8 mouse cellular contexts compared by ENCODE assay signal in genomic region chr5:41884563-41884962, GRCm38 (mm10). TPM values are rescaled to one million over a fixed set of nuclear protein-coding genes. Genes with fewer than 3 reads are reported as not detected.
DNase-seq lines count a peak whose midpoint lies in the region; ATAC-seq and TF ChIP-seq lines count a peak whose summit lies in the region.

No protein-coding gene starts in this region.

- intact Hi-C loops in left cerebral cortex, postnatal 14 days (cut with DNase I), result loop anchor here (10.0 kb wide), 2 partner anchors 1350 to 1750 kb away; partner anchors contain the start of gene Cpeb2

- TF ChIP-seq CTCF in intestine, postnatal 0 days (IDR thresholded peaks at IDR 0.05; ENCODE audit: low read depth), result peak; percentile 84

- ATAC-seq in midbrain, embryonic 13.5 days, result no peak
- ATAC-seq in intestine, postnatal 0 days, result no peak
- ATAC-seq in midbrain, embryonic 16.5 days, result peak; percentile 55; the same call in 1 of the 2 replicates

- H3K36me3 ChIP-seq in midbrain, embryonic 10.5 days, result no peaks in the 10 kb centered on the region
- no peaks in the 10 kb centered on the region for H3K36me3 ChIP-seq in midbrain, embryonic 13.5 days
- no peaks in the 10 kb centered on the region for H3K36me3 ChIP-seq in intestine, postnatal 0 days (ENCODE audit: control insufficient read depth, insufficient read depth)
- no peaks in the 10 kb centered on the region for H3K36me3 ChIP-seq in midbrain, embryonic 16.5 days (ENCODE audit: control insufficient read depth, insufficient read depth, low read length)

- H3K4me1 ChIP-seq in midbrain, embryonic 10.5 days, result no peaks in the 10 kb centered on the region
- peaks cover 8% of the 10 kb centered on the region for H3K4me1 ChIP-seq in midbrain, embryonic 13.5 days (replicated peaks)
- H3K4me1 ChIP-seq in intestine, postnatal 0 days (replicated peaks; ENCODE audit: control insufficient read depth, insufficient read depth, low read length), result no peaks in the 10 kb centered on the region
- H3K4me1 ChIP-seq in midbrain, embryonic 16.5 days (ENCODE audit: control insufficient read depth, insufficient read depth, low read length), result peaks cover 4% of the 10 kb centered on the region; the same call in 1 of the 2 replicates

- no peak overlapping the region for H3K27ac ChIP-seq in midbrain, embryonic 10.5 days (replicated peaks)
- H3K27ac ChIP-seq in midbrain, embryonic 13.5 days, result no peak overlapping the region
- H3K27ac ChIP-seq in intestine, postnatal 0 days (ENCODE audit: low read depth, low read length), result no peak overlapping the region
- H3K27ac ChIP-seq in midbrain, embryonic 16.5 days (ENCODE audit: low read length), result no peak overlapping the region

- no peak overlapping the region for H3K4me3 ChIP-seq in midbrain, embryonic 10.5 days
- H3K4me3 ChIP-seq in midbrain, embryonic 13.5 days (replicated peaks), result no peak overlapping the region
- H3K4me3 ChIP-seq in intestine, postnatal 0 days (ENCODE audit: low read depth, low read length), result no peak overlapping the region
- H3K4me3 ChIP-seq in midbrain, embryonic 16.5 days (ENCODE audit: low read depth, low read length), result no peak overlapping the region

- H3K9me3 ChIP-seq in midbrain, embryonic 10.5 days (replicated peaks), result no peaks in the 10 kb centered on the region
- no peaks in the 10 kb centered on the region for H3K9me3 ChIP-seq in midbrain, embryonic 13.5 days
- H3K9me3 ChIP-seq in intestine, postnatal 0 days (ENCODE audit: control insufficient read depth), result no peaks in the 10 kb centered on the region
- H3K9me3 ChIP-seq in midbrain, embryonic 16.5 days (replicated peaks; ENCODE audit: control insufficient read depth, low read length, poor library complexity, severe bottlenecking), result no peaks in the 10 kb centered on the region

- no peaks in the 10 kb centered on the region for H3K27me3 ChIP-seq in midbrain, embryonic 10.5 days (ENCODE audit: low read depth, poor library complexity, severe bottlenecking)
- H3K27me3 ChIP-seq in midbrain, embryonic 13.5 days, result no peaks in the 10 kb centered on the region
- no peaks in the 10 kb centered on the region for H3K27me3 ChIP-seq in intestine, postnatal 0 days (replicated peaks; ENCODE audit: control insufficient read depth, insufficient read depth, low read length)
- no peaks in the 10 kb centered on the region; the same call in 1 of the 2 replicates for H3K27me3 ChIP-seq in midbrain, embryonic 16.5 days (ENCODE audit: control insufficient read depth, insufficient read depth, low read depth, low read length)

- H3K9ac ChIP-seq in midbrain, embryonic 13.5 days (replicated peaks), result no peak overlapping the region
- no peak overlapping the region for H3K9ac ChIP-seq in intestine, postnatal 0 days (ENCODE audit: low read depth, low read length)
- H3K9ac ChIP-seq in midbrain, embryonic 16.5 days (ENCODE audit: low read depth, low read length), result no peak overlapping the region

- WGBS in midbrain, embryonic 10.5 days, result 25% methylated on average over 12 of the region's 12 CpGs
- WGBS in midbrain, embryonic 13.5 days, result 26% methylated on average over 12 of the region's 12 CpGs
- WGBS in intestine, postnatal 0 days, result 19% methylated on average over 12 of the region's 12 CpGs
- 25% methylated on average over 12 of the region's 12 CpGs for WGBS in midbrain, embryonic 16.5 days

- H3K4me2 ChIP-seq in midbrain, embryonic 13.5 days (replicated peaks), result no peak overlapping the region
- no peak overlapping the region for H3K4me2 ChIP-seq in intestine, postnatal 0 days (replicated peaks; ENCODE audit: low read depth)
- H3K4me2 ChIP-seq in midbrain, embryonic 16.5 days (ENCODE audit: low read length), result no peak overlapping the region

- peak; percentile 61 for DNase-seq in midbrain, embryonic 10.5 days (ENCODE audit: low spot score)
- DNase-seq in adrenal gland, adult 2 months, result peak; percentile 39
- peak; percentile 51 for DNase-seq in embryo, embryonic 11.5 days (ENCODE audit: low read depth, low spot score)
- DNase-seq in left cerebral cortex, postnatal 14 days (ENCODE audit: low spot score in 2 of 2), result peak; percentile 73 to 77
- DNase-seq in thymus, postnatal 14 days, result peak; percentile 62

RNA-seq across cellular contexts. Expression of gene Bod1l, which starts 40.4 kb away (rescaled TPM):
- 15.6 and 18.0 TPM in 2 replicates for polyA plus RNA-seq in midbrain, embryonic 10.5 days (2016; fragmentation: Nextera tagmentation; extraction: Ambion mirVana)
- 29.9 and 31.8 TPM in 2 replicates for polyA plus RNA-seq in midbrain, embryonic 13.5 days (2015; fragmentation: Nextera tagmentation; extraction: Ambion mirVana)
- 10 to 100 TPM; 23.5 to 34.7 TPM for total RNA-seq in adrenal gland, adult 2 months (2021)
- polyA plus RNA-seq in adrenal gland, adult 2 months (2012; rRNA removed), result 4.5 and 11.9 TPM in 2 replicates
- polyA plus RNA-seq in intestine, postnatal 0 days (2015; fragmentation: Nextera tagmentation; extraction: Ambion mirVana), result 13.2 and 14.4 TPM in 2 replicates
- total RNA-seq in left cerebral cortex, postnatal 14 days (2021), result 10 to 100 TPM; 35.6 to 36.0 TPM
- 26.3 and 28.3 TPM in 2 replicates for polyA plus RNA-seq in midbrain, embryonic 16.5 days (2015; fragmentation: Nextera tagmentation; extraction: Ambion mirVana)
